Mouse (Mus musculus): ENCODE measurements around the gene Gm20388. TPM values are rescaled to one million over a fixed set of nuclear protein-coding genes. Genes with fewer than 3 reads are reported as not detected.

The Gm20388 gene
- polyA plus RNA-seq, 1 experiment, result 28.1 TPM

DNA sequence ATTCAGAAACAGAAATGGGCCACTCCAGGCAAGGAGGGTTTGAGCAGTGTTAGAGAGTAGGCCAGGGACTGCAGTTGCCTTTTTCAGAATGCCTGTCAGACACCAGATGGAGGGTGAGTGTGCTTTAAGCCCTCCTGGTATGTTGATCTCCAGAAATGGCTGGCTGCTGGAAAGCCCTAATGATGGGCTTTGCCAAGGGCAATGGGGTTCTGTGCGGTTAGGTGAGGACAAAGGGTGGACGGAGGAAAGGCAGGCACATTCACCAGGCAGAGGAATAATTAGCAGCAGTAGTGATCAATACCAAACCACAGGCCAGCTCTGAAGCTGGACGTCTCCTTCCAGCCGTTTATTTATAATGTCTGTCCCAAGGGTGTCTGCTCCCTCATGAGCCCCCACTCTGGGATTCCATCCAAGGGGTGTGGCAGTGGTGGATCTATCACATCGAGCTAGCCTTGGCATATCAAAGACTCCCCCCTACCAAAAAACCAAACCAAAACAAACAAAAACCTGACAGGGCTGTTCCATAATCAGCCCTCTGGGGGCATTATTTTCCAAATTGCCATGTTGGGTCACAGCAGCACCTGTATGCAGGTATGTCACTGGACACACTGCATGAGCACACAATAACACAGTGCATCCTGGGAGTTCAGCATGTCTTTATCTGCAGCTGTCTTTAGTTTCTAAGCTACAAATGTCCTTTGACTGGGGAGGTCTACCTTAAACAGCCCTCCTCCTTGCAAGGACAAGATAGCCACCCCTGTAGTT, 4270.2 kb downstream of the Gm20388 start:
- no peaks in the 10 kb centered on the region for H3K36me3 ChIP-seq (ENCODE audit: control insufficient read depth, insufficient read depth, low read length, poor library complexity, severe bottlenecking)
- H3K4me1 ChIP-seq (ENCODE audit: control insufficient read depth, insufficient read depth, low read length), result no peaks in the 10 kb centered on the region
- no peaks in the 10 kb centered on the region for H3K9me3 ChIP-seq (replicated peaks; ENCODE audit: control insufficient read depth, insufficient read depth, low read length, poor library complexity, severe bottlenecking)
- H3K4me3 ChIP-seq (ENCODE audit: low read depth, low read length), result no peak overlapping the region
- TF ChIP-seq EP300 (IDR thresholded peaks at IDR 0.05; ENCODE audit: insufficient read depth, low read depth, low read length) (no peak), CTCF (IDR thresholded peaks at IDR 0.05; ENCODE audit: low read depth, low read length) (no peak), POLR2A (IDR thresholded peaks at IDR 0.05; ENCODE audit: insufficient read depth, low read length) (no peak)
- no peak overlapping the region for H3K9ac ChIP-seq (ENCODE audit: low read depth, poor library complexity, severe bottlenecking)
- H3K27me3 ChIP-seq (ENCODE audit: control insufficient read depth, insufficient read depth, low read length, poor library complexity, severe bottlenecking), result no peaks in the 10 kb centered on the region
- H3K27ac ChIP-seq (ENCODE audit: insufficient read depth, low read length), result no peak overlapping the region

DNA sequence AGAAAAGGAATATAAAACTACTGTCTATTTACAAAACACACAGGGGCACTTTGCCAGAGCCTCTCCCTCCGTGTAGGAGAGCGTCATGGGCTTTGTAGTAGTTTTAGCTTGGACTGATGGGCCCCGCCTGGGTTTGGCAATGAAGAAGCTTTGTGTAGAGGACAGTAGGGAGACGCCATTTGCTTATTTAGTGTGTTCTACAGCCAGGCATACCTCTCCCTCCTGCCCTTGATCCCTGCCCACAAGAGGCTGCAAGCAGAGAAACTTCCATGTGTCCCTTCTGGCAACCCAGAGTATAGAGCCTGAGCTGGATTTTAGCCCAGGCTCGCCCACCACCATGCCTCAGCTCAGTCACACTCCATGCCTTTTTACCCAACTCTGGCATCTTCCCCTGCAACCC, 4271.1 kb downstream of the Gm20388 start:
- H3K27ac ChIP-seq (ENCODE audit: insufficient read depth, low read length), result no peak overlapping the region
- no peaks in the 10 kb centered on the region for H3K36me3 ChIP-seq (ENCODE audit: control insufficient read depth, insufficient read depth, low read length, poor library complexity, severe bottlenecking)

DNA sequence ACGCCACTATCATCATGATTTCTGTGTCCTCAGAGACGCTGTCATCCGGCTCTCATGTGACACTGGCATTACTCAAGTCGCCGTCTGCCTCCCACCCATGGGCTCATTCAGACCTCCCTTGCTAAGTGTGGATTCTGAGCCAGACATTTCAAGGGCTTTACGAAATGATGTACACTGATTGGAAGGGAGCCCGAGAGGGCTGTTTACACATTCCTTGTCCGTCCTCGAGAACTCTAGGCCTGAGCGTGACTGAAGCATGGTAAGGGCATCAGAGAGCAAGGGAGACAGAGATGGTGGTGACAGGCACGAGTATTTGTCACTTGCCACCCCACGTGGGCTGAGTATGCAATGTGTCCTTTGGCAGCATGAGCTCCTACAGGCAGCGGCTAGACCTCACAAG, 4271.6 kb downstream of the Gm20388 start:
- H3K9ac ChIP-seq (ENCODE audit: low read depth, poor library complexity, severe bottlenecking), result no peak overlapping the region
- H3K27ac ChIP-seq (ENCODE audit: insufficient read depth, low read length), result no peak overlapping the region
- TF ChIP-seq CTCF (IDR thresholded peaks at IDR 0.05; ENCODE audit: low read depth, low read length), result no peak
- TF ChIP-seq POLR2A (IDR thresholded peaks at IDR 0.05; ENCODE audit: insufficient read depth, low read length), result no peak
- no peak for TF ChIP-seq EP300 (IDR thresholded peaks at IDR 0.05; ENCODE audit: insufficient read depth, low read depth, low read length)
- H3K9me3 ChIP-seq (replicated peaks; ENCODE audit: control insufficient read depth, insufficient read depth, low read length, poor library complexity, severe bottlenecking), result no peaks in the 10 kb centered on the region
- no peaks in the 10 kb centered on the region for H3K36me3 ChIP-seq (ENCODE audit: control insufficient read depth, insufficient read depth, low read length, poor library complexity, severe bottlenecking)
- H3K4me3 ChIP-seq (ENCODE audit: low read depth, low read length), result no peak overlapping the region
- no peaks in the 10 kb centered on the region for H3K27me3 ChIP-seq (ENCODE audit: control insufficient read depth, insufficient read depth, low read length, poor library complexity, severe bottlenecking)
- no peaks in the 10 kb centered on the region for H3K4me1 ChIP-seq (ENCODE audit: control insufficient read depth, insufficient read depth, low read length)

More for the DNA sequence above, 4271.1 kb downstream of the Gm20388 start:
- no peak overlapping the region for H3K4me3 ChIP-seq (ENCODE audit: low read depth, low read length)
- no peaks in the 10 kb centered on the region for H3K4me1 ChIP-seq (ENCODE audit: control insufficient read depth, insufficient read depth, low read length)
- no peaks in the 10 kb centered on the region for H3K9me3 ChIP-seq (replicated peaks; ENCODE audit: control insufficient read depth, insufficient read depth, low read length, poor library complexity, severe bottlenecking)
- no peaks in the 10 kb centered on the region for H3K27me3 ChIP-seq (ENCODE audit: control insufficient read depth, insufficient read depth, low read length, poor library complexity, severe bottlenecking)
- TF ChIP-seq CTCF (IDR thresholded peaks at IDR 0.05; ENCODE audit: low read depth, low read length) (no peak), POLR2A (IDR thresholded peaks at IDR 0.05; ENCODE audit: insufficient read depth, low read length) (no peak), EP300 (IDR thresholded peaks at IDR 0.05; ENCODE audit: insufficient read depth, low read depth, low read length) (no peak)
- no peak overlapping the region for H3K9ac ChIP-seq (ENCODE audit: low read depth, poor library complexity, severe bottlenecking)

DNA sequence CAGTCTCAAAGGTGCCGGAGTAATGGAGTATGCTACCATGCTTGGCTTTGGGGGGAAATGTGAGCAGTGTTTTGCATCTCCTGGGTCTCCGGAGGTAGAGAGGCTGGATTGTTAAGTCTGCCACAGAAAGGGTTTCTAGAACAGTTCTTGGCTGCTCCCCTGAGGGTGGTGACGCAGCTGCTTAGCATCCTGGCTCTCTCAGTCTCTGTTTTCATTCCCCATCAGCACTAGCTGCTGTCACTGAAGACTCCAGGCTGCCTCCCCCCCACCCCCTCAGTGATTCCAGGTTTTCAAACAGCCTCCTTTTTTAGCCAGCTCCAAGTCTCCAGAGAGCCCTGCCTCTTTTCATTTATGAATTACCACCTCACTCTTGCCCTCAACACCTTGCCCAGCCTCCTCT, 4273.4 kb downstream of the Gm20388 start:
- Histone ChIP-seq H3K4me3 (ENCODE audit: low read depth, low read length) (no peak overlapping the region), H3K4me1 (ENCODE audit: control insufficient read depth, insufficient read depth, low read length) (no peaks in the 10 kb centered on the region), H3K27ac (ENCODE audit: insufficient read depth, low read length) (no peak overlapping the region), H3K9ac (ENCODE audit: low read depth, poor library complexity, severe bottlenecking) (no peak overlapping the region), H3K9me3 (replicated peaks; ENCODE audit: control insufficient read depth, insufficient read depth, low read length, poor library complexity, severe bottlenecking) (no peaks in the 10 kb centered on the region), H3K36me3 (ENCODE audit: control insufficient read depth, insufficient read depth, low read length, poor library complexity, severe bottlenecking) (no peaks in the 10 kb centered on the region), H3K27me3 (ENCODE audit: control insufficient read depth, insufficient read depth, low read length, poor library complexity, severe bottlenecking) (no peaks in the 10 kb centered on the region)
- TF ChIP-seq EP300 (IDR thresholded peaks at IDR 0.05; ENCODE audit: insufficient read depth, low read depth, low read length) (no peak), CTCF (IDR thresholded peaks at IDR 0.05; ENCODE audit: low read depth, low read length) (no peak), POLR2A (IDR thresholded peaks at IDR 0.05; ENCODE audit: insufficient read depth, low read length) (no peak)

DNA sequence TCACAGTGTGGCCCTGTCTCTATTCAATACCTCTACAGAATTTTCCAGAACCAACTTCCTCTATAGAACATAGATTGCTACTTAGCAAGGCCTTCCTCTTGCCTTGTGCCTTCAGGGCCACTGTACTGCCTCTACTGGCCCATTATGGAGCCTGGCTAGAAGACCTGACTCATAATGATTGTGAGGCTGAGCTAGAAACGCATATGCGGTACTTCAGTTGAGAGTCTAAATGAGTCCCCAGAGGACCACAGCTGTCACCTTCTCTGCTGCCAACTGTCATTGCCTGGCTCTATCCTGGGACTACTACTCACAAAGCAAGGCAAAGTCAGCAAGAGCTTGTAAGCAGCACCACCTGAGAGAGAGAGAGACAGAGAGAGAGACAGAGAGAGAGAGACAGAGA, 4273.9 kb downstream of the Gm20388 start:
- no peak overlapping the region for H3K4me3 ChIP-seq (ENCODE audit: low read depth, low read length)
- TF ChIP-seq CTCF (IDR thresholded peaks at IDR 0.05; ENCODE audit: low read depth, low read length), result no peak
- TF ChIP-seq POLR2A (IDR thresholded peaks at IDR 0.05; ENCODE audit: insufficient read depth, low read length), result no peak
- no peak for TF ChIP-seq EP300 (IDR thresholded peaks at IDR 0.05; ENCODE audit: insufficient read depth, low read depth, low read length)
- no peaks in the 10 kb centered on the region for H3K36me3 ChIP-seq (ENCODE audit: control insufficient read depth, insufficient read depth, low read length, poor library complexity, severe bottlenecking)
- H3K4me1 ChIP-seq (ENCODE audit: control insufficient read depth, insufficient read depth, low read length), result no peaks in the 10 kb centered on the region
- H3K9me3 ChIP-seq (replicated peaks; ENCODE audit: control insufficient read depth, insufficient read depth, low read length, poor library complexity, severe bottlenecking), result no peaks in the 10 kb centered on the region
- no peaks in the 10 kb centered on the region for H3K27me3 ChIP-seq (ENCODE audit: control insufficient read depth, insufficient read depth, low read length, poor library complexity, severe bottlenecking)
- H3K9ac ChIP-seq (ENCODE audit: low read depth, poor library complexity, severe bottlenecking), result no peak overlapping the region
- no peak overlapping the region for H3K27ac ChIP-seq (ENCODE audit: insufficient read depth, low read length)

DNA sequence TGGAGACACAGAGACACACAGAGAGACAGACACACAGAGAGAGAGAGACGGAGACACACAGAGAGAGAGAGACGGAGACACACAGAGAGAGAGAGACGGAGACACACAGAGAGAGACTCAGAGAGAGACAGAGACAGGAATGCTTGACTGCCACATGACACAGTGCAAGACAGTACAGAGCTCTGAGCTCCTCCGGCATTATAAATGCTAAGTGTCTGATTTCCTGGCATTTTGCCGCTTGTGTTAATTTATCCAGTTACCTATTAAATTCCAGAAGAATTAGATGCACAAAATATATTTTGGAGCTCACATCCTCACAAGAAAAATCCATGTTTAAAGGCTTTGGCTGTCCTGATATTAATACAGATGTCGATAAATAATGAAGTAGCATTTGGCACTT, 4274.4 kb downstream of the Gm20388 start:
- Histone ChIP-seq H3K36me3 (ENCODE audit: control insufficient read depth, insufficient read depth, low read length, poor library complexity, severe bottlenecking) (no peaks in the 10 kb centered on the region), H3K4me1 (ENCODE audit: control insufficient read depth, insufficient read depth, low read length) (no peaks in the 10 kb centered on the region)
- no peak for TF ChIP-seq EP300 (IDR thresholded peaks at IDR 0.05; ENCODE audit: insufficient read depth, low read depth, low read length)
- TF ChIP-seq POLR2A (IDR thresholded peaks at IDR 0.05; ENCODE audit: insufficient read depth, low read length), result no peak
- no peak for TF ChIP-seq CTCF (IDR thresholded peaks at IDR 0.05; ENCODE audit: low read depth, low read length)

More for the DNA sequence above, 4274.4 kb downstream of the Gm20388 start:
- Histone ChIP-seq H3K4me3 (ENCODE audit: low read depth, low read length) (no peak overlapping the region), H3K27ac (ENCODE audit: insufficient read depth, low read length) (no peak overlapping the region), H3K9me3 (replicated peaks; ENCODE audit: control insufficient read depth, insufficient read depth, low read length, poor library complexity, severe bottlenecking) (no peaks in the 10 kb centered on the region), H3K9ac (ENCODE audit: low read depth, poor library complexity, severe bottlenecking) (no peak overlapping the region), H3K27me3 (ENCODE audit: control insufficient read depth, insufficient read depth, low read length, poor library complexity, severe bottlenecking) (no peaks in the 10 kb centered on the region)

Data from ES-Bruce4 (cell line).